Mouse (Mus musculus): ENCODE data around the gene Cga. TPM values are rescaled to one million over a fixed set of nuclear protein-coding genes. Genes with fewer than 3 reads are reported as not detected.

Gene Cga
- not detected for total RNA-seq (2021)
- long read RNA-seq, experiment 1 = 0 reads
- long read RNA-seq, experiment 2 = 0 reads

DNA sequence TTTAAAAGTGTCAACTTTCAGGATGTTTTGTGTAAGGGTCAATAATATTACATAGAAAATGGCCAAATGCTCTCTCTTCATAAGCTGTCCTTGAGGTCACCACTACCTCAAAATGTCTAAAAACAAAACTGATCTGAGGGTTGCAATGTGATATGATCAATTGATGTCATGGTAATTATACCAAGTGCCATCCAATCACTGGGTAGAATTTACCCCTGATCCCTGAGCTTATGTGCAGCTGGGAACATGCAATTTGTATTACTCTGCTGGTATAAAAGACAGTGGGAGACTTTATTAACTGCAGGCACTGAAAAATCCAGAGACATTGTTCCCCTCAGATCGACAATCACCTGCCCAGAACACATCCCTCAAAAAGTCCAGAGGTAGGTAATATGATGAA, at the start of gene Cga:
Gene Cga, plus strand, starts transcription at position 301 of the 400 bp plus-strand sequence.
- no peak for DNase-seq (ENCODE audit: low spot score in 2 of 2)

- DNase-seq (ENCODE audit: low spot score in 2 of 2) = no peak
These were observed 49.7 kb upstream of the Cga start for GRCm38 (mm10) chr4:34843839-34844238.

- no peak for DNase-seq (ENCODE audit: low spot score in 2 of 2)
These were observed 45.8 kb upstream of the Cga start for GRCm38 (mm10) chr4:34847679-34848309.

GRCm38 (mm10) chr4:34850156-34850555, 43.4 kb upstream of the Cga start:
- no peak for DNase-seq (ENCODE audit: low spot score in 2 of 2)

GRCm38 (mm10) chr4:34852051-34852450, 41.5 kb upstream of the Cga start:
- DNase-seq (ENCODE audit: low spot score in 2 of 2) = no peak

DNA sequence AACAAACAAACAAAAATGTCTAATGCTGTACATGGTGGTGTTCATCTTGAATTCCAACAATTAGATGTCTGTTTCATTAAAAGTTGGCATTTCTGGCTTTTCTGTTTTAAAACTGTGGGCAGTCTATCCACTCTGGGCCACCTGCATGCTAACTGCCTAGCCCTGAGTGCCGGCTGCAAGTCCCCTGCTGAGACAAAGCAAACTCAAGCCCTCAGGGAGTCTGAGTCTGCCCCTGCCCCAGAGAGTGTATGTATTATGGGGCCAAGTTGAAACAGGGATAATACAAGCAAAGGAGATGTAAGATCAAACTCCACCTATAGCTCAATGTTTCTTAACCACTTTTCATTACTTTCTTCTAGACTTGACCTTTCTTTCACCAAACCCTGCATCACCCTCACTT, 37.6 kb upstream of the Cga start:
- DNase-seq (ENCODE audit: low spot score in 2 of 2) = no peak

DNA sequence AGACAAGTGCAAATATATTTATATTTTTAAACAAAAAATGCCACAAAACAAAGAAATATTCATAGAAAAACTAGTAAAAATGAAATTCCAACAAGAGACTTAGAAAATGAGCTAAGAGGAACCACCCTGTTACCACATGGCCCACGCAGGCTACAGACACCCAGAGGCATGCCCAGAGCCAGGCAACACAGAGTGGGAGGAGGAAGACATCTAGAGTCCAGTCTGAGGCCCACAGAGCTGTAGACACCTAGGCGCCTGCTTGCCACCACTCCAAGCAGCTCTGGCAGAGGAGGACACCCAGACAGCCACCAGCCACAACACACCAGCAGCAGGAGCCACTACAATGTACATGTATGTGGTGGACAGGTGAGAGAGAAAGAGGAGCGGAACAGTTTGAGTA, 34.7 kb upstream of the Cga start:
- no peak for DNase-seq (ENCODE audit: low spot score in 2 of 2)

DNA sequence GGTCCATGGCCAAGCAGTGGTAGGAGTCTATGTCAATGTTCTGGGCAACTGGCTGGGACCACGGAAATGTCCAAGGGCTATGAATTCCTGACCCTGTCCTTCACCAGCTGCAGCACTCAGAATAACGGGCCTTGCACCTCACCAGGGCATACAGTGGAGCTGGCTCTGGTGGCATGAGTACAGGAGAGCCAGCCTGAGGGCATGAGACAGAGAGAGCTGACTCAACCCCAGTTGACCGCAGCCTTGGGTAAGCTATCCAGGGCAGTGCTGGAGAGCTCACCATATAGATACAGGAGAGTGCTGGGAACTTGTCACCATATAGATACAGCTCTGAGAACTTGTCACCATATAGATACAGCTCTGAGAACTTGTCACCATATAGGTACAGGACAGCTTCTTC, 34.2 kb upstream of the Cga start:
- DNase-seq (ENCODE audit: low spot score in 2 of 2) = no peak

DNA sequence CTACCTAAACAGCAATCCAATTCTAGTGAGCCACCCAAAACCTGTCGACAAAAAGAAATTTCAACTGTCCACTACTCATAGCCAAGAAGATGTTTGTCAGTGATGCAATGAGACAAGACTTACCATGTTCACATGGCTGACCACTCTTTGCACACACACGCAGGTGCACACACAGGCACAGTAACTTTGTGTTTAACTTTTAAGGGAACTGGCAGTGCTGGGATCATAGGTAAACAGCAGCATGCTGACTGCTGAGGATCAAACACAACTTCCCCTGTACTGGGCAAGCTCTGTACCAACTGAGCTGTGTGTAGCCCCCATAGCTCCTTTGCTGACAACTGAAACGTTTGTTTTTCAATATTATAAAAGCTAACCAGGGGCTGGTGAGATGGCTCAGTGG, 32.1 kb upstream of the Cga start:
- no peak for DNase-seq (ENCODE audit: low spot score in 2 of 2)

GRCm38 (mm10) chr4:34869813-34870212, 23.8 kb upstream of the Cga start:
- DNase-seq (ENCODE audit: low spot score in 2 of 2) = no peak

DNA sequence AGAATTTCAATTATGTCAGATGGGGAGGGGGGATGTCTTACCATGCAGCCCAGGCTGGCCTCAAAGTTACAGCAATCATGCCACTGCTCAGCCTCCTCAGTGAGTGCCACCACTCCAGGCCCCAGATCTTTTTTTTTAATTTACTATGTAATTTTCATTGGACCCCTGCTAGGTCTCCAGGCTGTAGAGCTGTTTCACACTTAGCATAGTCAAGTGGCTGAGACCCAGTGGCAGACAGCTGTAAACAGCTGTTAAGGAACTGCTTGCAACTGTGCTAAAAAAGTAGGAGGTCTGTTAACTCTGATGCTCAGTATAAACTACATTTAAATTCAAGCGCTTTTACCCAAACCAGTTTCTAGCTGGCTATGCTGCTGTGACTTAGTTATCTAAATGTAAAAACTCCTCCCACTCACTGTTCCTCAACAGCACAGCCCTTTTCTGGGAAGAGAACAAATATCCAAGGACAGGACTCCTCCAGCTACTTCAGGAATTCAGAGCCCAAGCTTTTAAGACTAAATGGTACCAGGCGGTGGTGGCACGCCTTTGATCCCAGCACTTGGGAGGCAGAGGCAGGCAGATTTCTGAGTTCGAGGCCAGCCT, 20.6 kb upstream of the Cga start:
- DNase-seq (ENCODE audit: low spot score in 2 of 2) = no peak

- DNase-seq (ENCODE audit: low spot score in 2 of 2) = no peak
These were observed 19.3 kb upstream of the Cga start for GRCm38 (mm10) chr4:34874234-34874633.

DNA sequence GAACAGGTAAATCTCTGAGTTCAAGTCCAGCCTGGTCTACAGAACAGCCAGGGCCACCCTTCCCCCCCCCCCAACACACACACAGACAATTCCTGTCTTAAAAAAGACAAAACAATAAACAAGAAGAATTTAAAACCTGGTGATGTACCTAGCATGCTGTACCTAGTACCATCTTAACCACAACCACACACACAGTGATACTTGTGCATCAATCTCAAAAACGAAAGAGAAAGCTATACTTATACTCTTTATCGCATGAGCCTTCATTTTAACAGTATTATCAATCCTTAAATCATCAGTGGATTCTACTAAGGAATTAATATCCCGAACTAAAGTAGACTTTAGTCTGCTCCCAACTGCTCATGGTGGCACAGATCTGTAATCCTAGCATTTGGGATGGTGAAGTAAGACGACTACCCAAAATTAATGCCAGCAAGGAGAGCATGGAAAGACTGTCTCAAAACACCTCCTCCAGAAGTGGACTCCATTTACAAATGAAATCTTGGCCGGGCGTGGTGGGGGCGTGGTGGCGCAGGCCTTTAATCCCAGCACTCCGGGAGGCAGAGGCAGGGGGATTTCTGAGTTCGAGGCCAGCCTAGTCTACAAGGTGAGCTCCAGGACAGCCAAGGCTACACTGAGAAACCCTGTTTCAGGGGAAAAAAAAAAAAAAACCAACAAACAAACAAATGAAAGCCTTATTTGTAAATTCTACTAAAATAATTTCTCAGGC, 12.5 kb upstream of the Cga start:
- no peak for DNase-seq (ENCODE audit: low spot score in 2 of 2)

DNA sequence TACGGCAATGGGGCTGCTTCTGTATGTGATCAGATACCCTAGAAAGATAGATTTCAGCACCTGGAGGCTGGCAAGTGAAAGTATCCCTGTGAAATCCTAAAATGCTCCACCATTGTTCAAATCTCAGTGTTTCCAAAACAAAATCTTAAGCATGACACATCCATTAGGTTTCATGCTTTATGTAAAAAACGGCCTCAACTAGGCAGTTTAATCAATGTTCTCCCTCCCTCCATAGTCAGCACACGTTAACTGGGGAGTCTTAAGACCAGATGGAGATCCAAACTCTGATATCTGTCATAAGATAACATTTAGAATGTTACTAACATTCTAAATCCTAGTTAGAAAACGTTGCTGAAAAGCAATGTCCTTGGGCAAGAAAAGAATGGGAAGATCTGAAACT, 11.7 kb upstream of the Cga start:
- no peak for DNase-seq (ENCODE audit: low spot score in 2 of 2)

- DNase-seq (ENCODE audit: low spot score in 2 of 2) = peak in 1 of 2 experiments; percentile 55
These were observed 11.2 kb upstream of the Cga start for GRCm38 (mm10) chr4:34882291-34882769.

DNA sequence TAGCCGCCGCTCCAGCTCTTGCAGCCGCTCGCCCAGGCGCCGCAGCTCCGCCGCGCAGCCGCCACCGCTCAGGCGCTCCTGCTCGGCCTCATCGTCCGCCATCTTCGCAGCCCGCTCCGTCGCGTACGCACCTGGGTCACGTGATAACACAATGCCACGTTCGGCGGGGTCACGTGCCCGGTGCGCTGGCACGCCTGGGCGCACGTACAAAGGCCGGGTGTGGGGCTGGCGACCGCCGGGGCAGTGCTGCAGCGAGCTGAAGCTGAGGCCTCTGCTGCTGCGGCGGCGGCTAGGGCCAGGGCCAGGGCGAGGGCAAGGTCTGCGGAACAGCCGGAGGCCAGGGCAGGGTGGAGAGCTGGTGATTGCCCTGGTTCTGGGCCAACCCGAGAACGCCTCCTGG, 10.8 kb upstream of the Cga start, which contains the start of gene Zfp292:
Gene Zfp292, minus strand, starts transcription at position 143 of the 400 bp plus-strand sequence.
- peak; percentile 85 to 91 for DNase-seq (ENCODE audit: low spot score in 2 of 2)

- DNase-seq (ENCODE audit: low spot score in 2 of 2) = no peak
These were observed 10.1 kb upstream of the Cga start for GRCm38 (mm10) chr4:34883366-34884029.

- DNase-seq (ENCODE audit: low spot score in 2 of 2) = no peak
These were observed 7.8 kb upstream of the Cga start for GRCm38 (mm10) chr4:34885631-34886351.

DNA sequence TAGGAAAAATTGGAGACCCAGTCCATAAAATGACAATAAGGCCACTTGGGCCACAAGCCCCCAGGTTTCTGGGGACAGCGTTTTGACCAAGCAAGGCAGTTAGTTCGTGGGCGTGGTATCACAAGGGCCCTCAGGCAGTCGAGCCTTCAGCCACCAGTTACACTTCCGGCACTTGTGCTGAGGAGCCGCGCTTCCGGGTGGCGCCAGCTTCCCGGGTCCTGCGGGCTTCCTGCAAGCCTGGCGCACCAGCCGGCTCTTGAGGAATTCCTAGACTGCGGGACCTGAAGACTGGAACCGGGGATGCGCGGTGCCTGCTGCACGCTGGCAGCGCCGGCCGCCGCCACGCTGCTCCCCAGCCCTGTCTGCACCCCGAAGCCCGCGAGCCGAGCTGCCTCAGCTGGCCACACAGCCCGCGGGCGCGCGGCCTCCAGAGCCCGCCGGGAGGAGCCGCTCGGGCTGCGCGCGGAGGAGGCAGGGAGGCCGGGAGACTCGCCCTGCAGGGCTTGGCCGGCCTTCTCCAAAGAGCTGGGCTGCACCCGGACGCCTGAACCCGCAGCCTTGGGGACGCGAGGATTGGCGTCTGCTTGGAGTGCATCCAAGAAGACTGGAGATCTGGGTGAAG, 7.0 kb upstream of the Cga start:
- DNase-seq (ENCODE audit: low spot score in 2 of 2) = peak; percentile 64 to 80

GRCm38 (mm10) chr4:34887295-34887694, 6.3 kb upstream of the Cga start:
- DNase-seq (ENCODE audit: low spot score in 2 of 2) = no peak

All from gastrocnemius, postnatal 4 days (tissue).